Mouse (Mus musculus): Measurements from ENCODE around the gene Slc7a11. TPM values are rescaled to one million over a fixed set of nuclear protein-coding genes. Genes with fewer than 3 reads are reported as not detected.
"Not testable (repeated sequence)": the region's sequence is repeated elsewhere in the genome, so short reads cannot be mapped to it uniquely, and the experiment has no call there.

Gene Slc7a11
- polyA plus RNA-seq, 1 experiment from 2014 or later: 3.4 TPM

GRCm38 (mm10) chr3:50440409-50440808 is 3.0 kb downstream of the Slc7a11 start:
- no peaks in the 10 kb centered on the region for H3K36me3 ChIP-seq
- ATAC-seq (ENCODE audit: insufficient number of reproducible peaks, low FRiP score, low TSS enrichment, low read depth): no peak
- WGBS: 70% methylated on average over 2 of the region's 2 CpGs

DNA sequence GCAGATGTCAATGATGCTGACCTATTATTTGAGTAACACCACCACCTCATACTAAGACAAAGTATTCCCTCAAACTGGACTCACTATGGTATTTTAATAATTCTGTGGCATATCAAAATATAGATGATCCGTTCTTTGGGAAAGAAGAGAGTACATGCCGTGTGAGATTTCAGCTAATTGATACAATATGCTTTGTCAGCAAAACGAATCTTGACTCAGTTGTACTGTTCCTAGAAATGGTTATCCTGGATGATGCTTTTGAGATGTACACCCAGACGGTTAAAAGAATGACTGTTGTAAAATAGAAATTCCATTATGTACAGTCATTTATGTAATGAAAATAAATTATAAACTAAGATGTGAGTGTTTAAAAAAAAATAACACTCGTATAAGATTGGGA is 4.0 kb downstream of the Slc7a11 start:
- ATAC-seq (ENCODE audit: insufficient number of reproducible peaks, low FRiP score, low TSS enrichment, low read depth): no peak
- Histone ChIP-seq H3K4me3 (replicated peaks) (no peak overlapping the region), H3K36me3 (no peaks in the 10 kb centered on the region), H3K9ac (no peak overlapping the region), H3K4me2 (replicated peaks) (no peak overlapping the region), H3K27ac (replicated peaks) (no peak overlapping the region), H3K27me3 (no peaks in the 10 kb centered on the region), H3K4me1 (peaks cover 4% of the 10 kb centered on the region; the same call in 1 of the 2 replicates), H3K9me3 (replicated peaks) (no peaks in the 10 kb centered on the region)
- 83% methylated on average over 5 of the region's 5 CpGs for WGBS

More at GRCm38 (mm10) chr3:50440409-50440808, 3.0 kb downstream of the Slc7a11 start:
- Histone ChIP-seq H3K27me3 (no peaks in the 10 kb centered on the region), H3K9me3 (replicated peaks) (no peaks in the 10 kb centered on the region), H3K4me3 (replicated peaks) (no peak overlapping the region), H3K4me1 (peaks cover 4% of the 10 kb centered on the region; the same call in 1 of the 2 replicates), H3K4me2 (replicated peaks) (no peak overlapping the region), H3K27ac (replicated peaks) (no peak overlapping the region), H3K9ac (no peak overlapping the region)

- H3K9me3 ChIP-seq (replicated peaks): no peaks in the 10 kb centered on the region
These were observed 4.7 kb downstream of the Slc7a11 start for GRCm38 (mm10) chr3:50438520-50439253.

GRCm38 (mm10) chr3:50438081-50438480 is 5.3 kb downstream of the Slc7a11 start:
- H3K9me3 ChIP-seq (replicated peaks); ATAC-seq (ENCODE audit: insufficient number of reproducible peaks, low FRiP score, low TSS enrichment, low read depth); H3K36me3 ChIP-seq; H3K9ac ChIP-seq; H3K4me2 ChIP-seq (replicated peaks); H3K27me3 ChIP-seq; H3K4me1 ChIP-seq; H3K4me3 ChIP-seq (replicated peaks); H3K27ac ChIP-seq (replicated peaks): not testable (repeated sequence)
- WGBS: 32% methylated on average over 2 of the region's 2 CpGs

More at GRCm38 (mm10) chr3:50438520-50439253, 4.7 kb downstream of the Slc7a11 start:
- Histone ChIP-seq H3K36me3 (no peaks in the 10 kb centered on the region), H3K4me3 (replicated peaks) (no peak overlapping the region), H3K27ac (replicated peaks) (no peak overlapping the region), H3K4me2 (replicated peaks) (no peak overlapping the region), H3K9ac (no peak overlapping the region), H3K27me3 (no peaks in the 10 kb centered on the region), H3K4me1 (peaks cover 4% of the 10 kb centered on the region; the same call in 1 of the 2 replicates)
- no peak for ATAC-seq (ENCODE audit: insufficient number of reproducible peaks, low FRiP score, low TSS enrichment, low read depth)
- WGBS: 40% methylated on average over 4 of the region's 4 CpGs

DNA sequence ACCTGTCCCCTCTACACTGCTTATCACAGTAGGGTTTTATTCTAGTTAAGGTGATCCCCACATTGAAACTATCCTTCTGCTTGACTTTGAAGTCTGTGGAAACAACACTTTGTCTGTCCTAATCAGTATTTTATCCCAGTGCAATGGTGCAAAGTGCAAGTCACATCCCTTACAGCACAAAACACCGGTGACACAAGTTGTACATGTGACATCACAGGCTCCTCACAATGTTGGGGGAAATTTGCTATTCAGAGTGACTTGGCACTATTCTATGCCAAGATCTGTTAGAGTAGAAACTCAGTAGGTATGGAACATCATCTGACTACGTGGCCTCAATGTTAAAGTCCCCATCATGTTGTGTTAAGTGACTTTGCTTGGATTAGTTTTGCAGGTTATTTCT is 7.0 kb downstream of the Slc7a11 start:
- not testable (repeated sequence) for H3K27ac ChIP-seq (replicated peaks); H3K27me3 ChIP-seq; ATAC-seq (ENCODE audit: insufficient number of reproducible peaks, low FRiP score, low TSS enrichment, low read depth); H3K36me3 ChIP-seq; H3K4me3 ChIP-seq (replicated peaks); H3K9ac ChIP-seq; H3K4me1 ChIP-seq; H3K4me2 ChIP-seq (replicated peaks); H3K9me3 ChIP-seq (replicated peaks)
- WGBS: 95% methylated on average over 2 of the region's 2 CpGs

- H3K9ac ChIP-seq: no peak overlapping the region
- no peaks in the 10 kb centered on the region for H3K4me1 ChIP-seq
- no peak overlapping the region for H3K4me3 ChIP-seq (replicated peaks)
- no peak overlapping the region for H3K27ac ChIP-seq (replicated peaks)
- no peaks in the 10 kb centered on the region for H3K36me3 ChIP-seq
- H3K27me3 ChIP-seq: no peaks in the 10 kb centered on the region
- no peak for ATAC-seq (ENCODE audit: insufficient number of reproducible peaks, low FRiP score, low TSS enrichment, low read depth)
- H3K4me2 ChIP-seq (replicated peaks): no peak overlapping the region
- WGBS: 45% methylated on average over 4 of the region's 4 CpGs
- no peaks in the 10 kb centered on the region for H3K9me3 ChIP-seq (replicated peaks)
These were observed 9.6 kb downstream of the Slc7a11 start for GRCm38 (mm10) chr3:50433831-50434230.

DNA sequence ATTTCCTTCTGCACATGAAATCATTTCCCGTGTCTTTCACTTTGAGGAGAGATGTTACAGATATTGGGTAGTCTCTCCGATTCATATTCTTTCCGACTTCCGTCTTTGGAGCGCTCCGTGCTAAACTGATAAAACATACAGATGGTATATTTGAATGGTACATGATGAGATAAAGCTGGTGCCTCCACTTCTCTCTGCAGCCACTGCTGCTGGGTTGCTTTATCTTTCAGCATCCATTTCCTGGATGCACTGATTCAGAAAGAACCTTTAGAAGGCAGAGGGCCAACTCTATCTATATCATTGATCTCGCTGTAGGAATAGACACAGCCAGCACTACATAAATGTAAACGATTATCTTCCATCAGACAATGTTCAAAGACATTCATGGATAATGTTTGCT is 12.6 kb downstream of the Slc7a11 start:
- no peaks in the 10 kb centered on the region for H3K27me3 ChIP-seq
- H3K27ac ChIP-seq (replicated peaks): no peak overlapping the region
- ATAC-seq (ENCODE audit: insufficient number of reproducible peaks, low FRiP score, low TSS enrichment, low read depth): no peak
- H3K4me1 ChIP-seq: no peaks in the 10 kb centered on the region
- no peak overlapping the region for H3K4me2 ChIP-seq (replicated peaks)
- H3K9ac ChIP-seq: no peak overlapping the region
- 89% methylated on average over 8 of the region's 8 CpGs for WGBS
- no peaks in the 10 kb centered on the region for H3K9me3 ChIP-seq (replicated peaks)
- H3K4me3 ChIP-seq (replicated peaks): no peak overlapping the region
- no peaks in the 10 kb centered on the region for H3K36me3 ChIP-seq

DNA sequence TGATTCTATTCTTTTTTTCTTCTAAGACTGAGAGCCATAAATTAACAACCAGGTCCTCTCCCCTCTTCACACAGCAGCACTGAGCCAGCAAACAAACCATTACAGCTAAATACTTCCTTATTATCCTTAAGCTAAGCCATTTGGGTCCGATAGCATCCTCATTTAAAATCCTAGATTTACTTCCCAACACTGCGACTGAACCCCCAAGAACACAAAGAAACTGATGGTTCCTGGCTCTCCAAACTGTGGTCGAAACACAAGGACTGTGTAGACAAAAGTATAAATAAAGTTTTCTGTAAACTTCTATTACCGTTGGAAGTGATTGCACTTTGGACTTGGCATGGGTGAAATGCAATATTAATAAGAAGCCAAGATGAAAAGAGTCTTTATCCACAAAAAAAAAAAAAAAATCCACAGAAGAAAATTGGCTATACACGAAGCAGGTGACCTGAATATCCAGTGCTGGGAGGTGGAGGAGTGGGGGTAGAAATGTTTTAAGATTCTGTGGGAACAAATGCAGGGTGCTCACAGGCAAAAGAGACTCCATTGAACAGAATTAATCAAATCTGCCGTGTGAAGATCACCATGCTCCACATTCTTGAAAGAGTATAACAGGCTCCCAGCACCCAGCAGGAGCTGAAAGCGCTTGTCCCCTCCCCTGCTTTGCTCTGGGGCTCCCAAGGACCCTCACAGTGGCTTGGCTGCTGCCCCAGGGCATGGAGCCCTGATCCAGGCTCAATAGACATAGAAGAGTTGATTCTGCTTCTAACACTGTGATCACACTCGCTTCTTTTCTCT is 21.7 kb downstream of the Slc7a11 start:
- H3K4me2 ChIP-seq (replicated peaks): no peak overlapping the region
- WGBS: 51% methylated on average over 8 of the region's 8 CpGs
- H3K4me3 ChIP-seq (replicated peaks): no peak overlapping the region
- no peak for ATAC-seq (ENCODE audit: insufficient number of reproducible peaks, low FRiP score, low TSS enrichment, low read depth)
- H3K9me3 ChIP-seq (replicated peaks): no peaks in the 10 kb centered on the region
- H3K27me3 ChIP-seq: no peaks in the 10 kb centered on the region
- H3K36me3 ChIP-seq: no peaks in the 10 kb centered on the region
- H3K27ac ChIP-seq (replicated peaks): no peak overlapping the region
- no peaks in the 10 kb centered on the region for H3K4me1 ChIP-seq
- H3K9ac ChIP-seq: no peak overlapping the region

DNA sequence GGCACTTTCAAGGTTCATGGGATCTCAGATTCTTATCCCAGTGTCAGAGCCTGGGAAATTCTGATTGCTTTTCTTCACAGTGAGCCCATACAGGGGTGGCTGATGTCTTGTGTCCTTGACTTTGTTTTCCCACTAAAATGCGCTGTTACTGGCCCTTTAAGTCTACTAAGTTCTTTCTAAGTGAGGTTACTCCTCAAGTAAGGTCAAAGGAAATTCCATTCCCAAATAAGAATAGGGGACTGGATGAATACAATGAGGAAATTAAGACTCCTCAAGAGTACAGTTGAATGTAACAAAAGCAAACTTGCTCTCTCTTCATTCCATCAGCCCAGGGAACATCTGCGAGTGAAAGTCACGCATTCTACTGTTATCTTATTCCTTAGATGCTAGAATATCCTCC is 24.3 kb downstream of the Slc7a11 start:
- no peaks in the 10 kb centered on the region for H3K9me3 ChIP-seq (replicated peaks)
- H3K9ac ChIP-seq: no peak overlapping the region
- H3K4me1 ChIP-seq: no peaks in the 10 kb centered on the region
- no peak for ATAC-seq (ENCODE audit: insufficient number of reproducible peaks, low FRiP score, low TSS enrichment, low read depth)
- H3K27me3 ChIP-seq: no peaks in the 10 kb centered on the region
- WGBS: 87% methylated on average over 3 of the region's 3 CpGs
- H3K4me3 ChIP-seq (replicated peaks): no peak overlapping the region
- H3K36me3 ChIP-seq: no peaks in the 10 kb centered on the region
- no peak overlapping the region for H3K27ac ChIP-seq (replicated peaks)
- no peak overlapping the region for H3K4me2 ChIP-seq (replicated peaks)

DNA sequence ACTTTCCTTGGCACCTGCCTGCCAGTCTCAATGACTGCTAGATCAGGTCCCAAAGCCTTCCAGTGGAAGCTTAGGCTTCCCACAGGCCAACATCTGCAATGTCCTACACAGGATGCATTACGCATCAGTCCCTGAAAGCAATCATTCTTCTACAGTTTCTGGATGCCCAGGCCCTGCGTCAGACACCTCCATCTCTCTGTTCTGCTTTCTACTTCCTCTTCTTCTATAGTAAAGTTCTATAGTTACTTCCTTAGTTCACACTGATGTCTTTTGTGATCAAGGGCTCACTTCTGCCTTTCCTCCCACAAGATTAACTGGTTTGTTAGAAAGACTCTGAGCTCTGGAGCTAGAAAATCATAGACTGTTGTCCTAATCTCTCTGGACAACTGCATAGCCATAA is 36.6 kb downstream of the Slc7a11 start:
- 81% methylated on average over 2 of the region's 2 CpGs for WGBS
- no peak for ATAC-seq (ENCODE audit: insufficient number of reproducible peaks, low FRiP score, low TSS enrichment, low read depth)
- H3K4me2 ChIP-seq (replicated peaks): no peak overlapping the region

GRCm38 (mm10) chr3:50405915-50406314 is 37.5 kb downstream of the Slc7a11 start:
- ATAC-seq (ENCODE audit: insufficient number of reproducible peaks, low FRiP score, low TSS enrichment, low read depth): no peak
- H3K9ac ChIP-seq: no peak overlapping the region
- H3K4me3 ChIP-seq (replicated peaks): no peak overlapping the region
- H3K27me3 ChIP-seq: no peaks in the 10 kb centered on the region
- no peak overlapping the region for H3K27ac ChIP-seq (replicated peaks)
- H3K9me3 ChIP-seq (replicated peaks): no peaks in the 10 kb centered on the region
- no peak overlapping the region for H3K4me2 ChIP-seq (replicated peaks)
- H3K36me3 ChIP-seq: no peaks in the 10 kb centered on the region
- 89% methylated on average over 3 of the region's 3 CpGs for WGBS
- no peaks in the 10 kb centered on the region for H3K4me1 ChIP-seq

More for the DNA sequence above, 36.6 kb downstream of the Slc7a11 start:
- Histone ChIP-seq H3K4me1 (no peaks in the 10 kb centered on the region), H3K4me3 (replicated peaks) (no peak overlapping the region), H3K27ac (replicated peaks) (no peak overlapping the region), H3K9me3 (replicated peaks) (no peaks in the 10 kb centered on the region), H3K27me3 (no peaks in the 10 kb centered on the region), H3K36me3 (no peaks in the 10 kb centered on the region), H3K9ac (no peak overlapping the region)
